14 mouse cellular contexts compared by ENCODE assay signal in genomic region chr14:11837714-11838113, GRCm38 (mm10).
"Had no signal": no experiment of that assay in that cellular context is flagged by ENCODE, and none has a peak within 500 bp of the region (broad histone marks: within the 10 kb centered on the region; RNA-seq: fewer than 3 reads in every experiment).

No protein-coding gene starts in this region.

- DNase-seq: forebrain, postnatal 0 days; gastrocnemius, postnatal 10 days; gastrocnemius, postnatal 36 days; heart, adult 18-20 months; heart, postnatal 14 days; heart, postnatal 36 days; kidney, adult 11 months; kidney, adult 2 months; kidney, adult 9 months; kidney, postnatal 14 days; kidney, postnatal 36 days; layer of hippocampus, adult 9-11 months; layer of hippocampus, postnatal 36 days; left cerebral cortex, postnatal 4 days had no signal
